Mouse (Mus musculus): ENCODE results near the gene Fitm1. TPM values are rescaled to one million over a fixed set of nuclear protein-coding genes. Genes with fewer than 3 reads are reported as not detected.
A peak's percentile ranks its signal among the peaks of the same experiment; 100 is the strongest.

Gene Fitm1
- polyA plus RNA-seq, 1 experiment from 2014 or later: 1.4 TPM

- H3K4me3 ChIP-seq: no peak overlapping the region
Measured at GRCm38 (mm10) chr14:55555788-55556187, 19.6 kb upstream of the Fitm1 start.

GRCm38 (mm10) chr14:55557003-55557402, 18.4 kb upstream of the Fitm1 start:
- Histone ChIP-seq H3K4me3 (no peak overlapping the region), H3K27ac (no peak overlapping the region), H3K4me1 (peaks cover 14% of the 10 kb centered on the region), H3K9ac (no peak overlapping the region), H3K4me2 (replicated peaks) (no peak overlapping the region), H3K36me3 (no peaks in the 10 kb centered on the region; the same call in 1 of the 2 replicates), H3K27me3 (no peaks in the 10 kb centered on the region), H3K9me3 (replicated peaks) (no peaks in the 10 kb centered on the region)
- ATAC-seq (ENCODE audit: low FRiP score): no peak
- 29% methylated on average over 5 of the region's 5 CpGs for WGBS

More at GRCm38 (mm10) chr14:55555788-55556187, 19.6 kb upstream of the Fitm1 start:
- 92% methylated on average over 3 of the region's 3 CpGs for WGBS
- Histone ChIP-seq H3K9me3 (replicated peaks) (no peaks in the 10 kb centered on the region), H3K27ac (no peak overlapping the region), H3K4me2 (replicated peaks) (no peak overlapping the region), H3K4me1 (peaks cover 3% of the 10 kb centered on the region), H3K36me3 (no peaks in the 10 kb centered on the region), H3K9ac (no peak overlapping the region), H3K27me3 (no peaks in the 10 kb centered on the region)
- ATAC-seq (ENCODE audit: low FRiP score): no peak

GRCm38 (mm10) chr14:55557587-55557986, 17.8 kb upstream of the Fitm1 start:
- H3K4me1 ChIP-seq: peaks cover 20% of the 10 kb centered on the region
- WGBS: 92% methylated on average over 3 of the region's 3 CpGs
- no peak for ATAC-seq (ENCODE audit: low FRiP score)

GRCm38 (mm10) chr14:55558740-55559448, 16.5 kb upstream of the Fitm1 start:
- Histone ChIP-seq H3K4me1 (peaks cover 20% of the 10 kb centered on the region), H3K27ac (no peak overlapping the region; the same call in 1 of the 2 replicates), H3K9ac (peak overlapping the region; percentile 65; the same call in 1 of the 2 replicates), H3K36me3 (peaks cover 10% of the 10 kb centered on the region; the same call in 1 of the 2 replicates), H3K4me2 (replicated peaks) (peak overlapping the region; percentile 89), H3K4me3 (peak overlapping the region; percentile 64), H3K27me3 (no peaks in the 10 kb centered on the region), H3K9me3 (replicated peaks) (no peaks in the 10 kb centered on the region)
- WGBS: 63% methylated on average over 6 of the region's 6 CpGs
- no peak for ATAC-seq (ENCODE audit: low FRiP score)

More at GRCm38 (mm10) chr14:55557587-55557986, 17.8 kb upstream of the Fitm1 start:
- Histone ChIP-seq H3K9me3 (replicated peaks) (no peaks in the 10 kb centered on the region), H3K36me3 (no peaks in the 10 kb centered on the region; the same call in 1 of the 2 replicates), H3K27ac (no peak overlapping the region), H3K9ac (no peak overlapping the region), H3K4me2 (replicated peaks) (no peak overlapping the region), H3K27me3 (no peaks in the 10 kb centered on the region), H3K4me3 (no peak overlapping the region)

GRCm38 (mm10) chr14:55559799-55560201, 15.6 kb upstream of the Fitm1 start, which contains the start of gene Dcaf11:
TSS of gene Dcaf11 (plus strand) at chr14:55560006.
- H3K4me2 ChIP-seq (replicated peaks): peak within 1 kb of the TSS; percentile 89
- WGBS: under 1% methylated on average over 27 of the region's 27 CpGs
- H3K27me3 ChIP-seq: no peaks in the 10 kb centered on the region
- peaks cover 19% of the 10 kb centered on the region for H3K36me3 ChIP-seq
- peak within 1 kb of the TSS; percentile 64 for H3K4me3 ChIP-seq
- ATAC-seq (ENCODE audit: low FRiP score): peak; percentile 81
- H3K9ac ChIP-seq: peak within 1 kb of the TSS; percentile 71
- peak within 1 kb of the TSS; percentile 96 for H3K27ac ChIP-seq
- H3K4me1 ChIP-seq: peaks cover 20% of the 10 kb centered on the region
- no peaks in the 10 kb centered on the region for H3K9me3 ChIP-seq (replicated peaks)

- peak within 1 kb of the TSS; percentile 71 for H3K9ac ChIP-seq
- no peaks in the 10 kb centered on the region for H3K9me3 ChIP-seq (replicated peaks)
- peak within 1 kb of the TSS; percentile 89 for H3K4me2 ChIP-seq (replicated peaks)
- under 1% methylated on average over 51 of the region's 51 CpGs for WGBS
- peak within 1 kb of the TSS; percentile 64 for H3K4me3 ChIP-seq
- H3K4me1 ChIP-seq: peaks cover 20% of the 10 kb centered on the region
- peaks cover 26% of the 10 kb centered on the region for H3K36me3 ChIP-seq
- ATAC-seq (ENCODE audit: low FRiP score): peak; percentile 98
- H3K27ac ChIP-seq: peak within 1 kb of the TSS; percentile 96
- H3K27me3 ChIP-seq: no peaks in the 10 kb centered on the region
Measured at GRCm38 (mm10) chr14:55560202-55561073, 15.0 kb upstream of the Fitm1 start, which contains the start of gene A730061H03Rik. TSS of gene A730061H03Rik (minus strand) at chr14:55560406.

- WGBS: 87% methylated on average over 10 of the region's 10 CpGs
- Histone ChIP-seq H3K4me3 (no peak overlapping the region; the same call in 1 of the 2 replicates), H3K4me2 (replicated peaks) (peak overlapping the region; percentile 89; the same call in 1 of the 2 replicates), H3K9me3 (replicated peaks) (no peaks in the 10 kb centered on the region), H3K27me3 (no peaks in the 10 kb centered on the region), H3K9ac (peak overlapping the region; percentile 71; the same call in 1 of the 2 replicates), H3K36me3 (peaks cover 40% of the 10 kb centered on the region), H3K27ac (no peak overlapping the region), H3K4me1 (peaks cover 20% of the 10 kb centered on the region)
- ATAC-seq (ENCODE audit: low FRiP score): no peak
Measured at GRCm38 (mm10) chr14:55561860-55562259, 13.6 kb upstream of the Fitm1 start.

GRCm38 (mm10) chr14:55563249-55563648, 12.2 kb upstream of the Fitm1 start:
- Histone ChIP-seq H3K4me2 (replicated peaks) (no peak overlapping the region), H3K36me3 (peaks cover 53% of the 10 kb centered on the region), H3K4me3 (no peak overlapping the region), H3K9ac (no peak overlapping the region), H3K27ac (no peak overlapping the region), H3K9me3 (replicated peaks) (no peaks in the 10 kb centered on the region), H3K4me1 (peaks cover 20% of the 10 kb centered on the region), H3K27me3 (no peaks in the 10 kb centered on the region)
- no peak for ATAC-seq (ENCODE audit: low FRiP score)
- 93% methylated on average over 11 of the region's 11 CpGs for WGBS

GRCm38 (mm10) chr14:55565748-55566147, 9.7 kb upstream of the Fitm1 start:
- Histone ChIP-seq H3K9me3 (replicated peaks) (no peaks in the 10 kb centered on the region), H3K4me2 (replicated peaks) (no peak overlapping the region), H3K27me3 (no peaks in the 10 kb centered on the region), H3K4me1 (peaks cover 17% of the 10 kb centered on the region), H3K27ac (no peak overlapping the region), H3K4me3 (no peak overlapping the region), H3K36me3 (peaks cover 75% of the 10 kb centered on the region), H3K9ac (no peak overlapping the region)
- no peak for ATAC-seq (ENCODE audit: low FRiP score)
- WGBS: 88% methylated on average over 3 of the region's 3 CpGs

- Histone ChIP-seq H3K27ac (no peak overlapping the region), H3K9ac (no peak overlapping the region), H3K4me3 (no peak overlapping the region), H3K4me1 (peaks cover under 1% of the 10 kb centered on the region; the same call in 1 of the 2 replicates), H3K36me3 (peaks cover 77% of the 10 kb centered on the region), H3K27me3 (no peaks in the 10 kb centered on the region), H3K9me3 (replicated peaks) (no peaks in the 10 kb centered on the region), H3K4me2 (replicated peaks) (no peak overlapping the region)
- no peak for ATAC-seq (ENCODE audit: low FRiP score)
- WGBS: 91% methylated on average over 3 of the region's 3 CpGs
Measured at GRCm38 (mm10) chr14:55567496-55567895, 7.9 kb upstream of the Fitm1 start.

GRCm38 (mm10) chr14:55570588-55570987, 4.8 kb upstream of the Fitm1 start:
- Histone ChIP-seq H3K36me3 (peaks cover 50% of the 10 kb centered on the region), H3K4me1 (no peaks in the 10 kb centered on the region), H3K27ac (no peak overlapping the region), H3K27me3 (no peaks in the 10 kb centered on the region), H3K9ac (no peak overlapping the region), H3K4me3 (no peak overlapping the region), H3K9me3 (replicated peaks) (no peaks in the 10 kb centered on the region), H3K4me2 (replicated peaks) (no peak overlapping the region)
- 86% methylated on average over 2 of the region's 2 CpGs for WGBS
- no peak for ATAC-seq (ENCODE audit: low FRiP score)

GRCm38 (mm10) chr14:55571760-55572159, 3.7 kb upstream of the Fitm1 start:
- H3K27me3 ChIP-seq: no peaks in the 10 kb centered on the region
- no peak overlapping the region for H3K4me2 ChIP-seq (replicated peaks)
- no peak for ATAC-seq (ENCODE audit: low FRiP score)
- H3K4me1 ChIP-seq: no peaks in the 10 kb centered on the region
- H3K9ac ChIP-seq: no peak overlapping the region
- no peak overlapping the region for H3K27ac ChIP-seq
- H3K4me3 ChIP-seq: no peak overlapping the region
- peaks cover 38% of the 10 kb centered on the region for H3K36me3 ChIP-seq
- no peaks in the 10 kb centered on the region for H3K9me3 ChIP-seq (replicated peaks)

Measured in hindbrain, embryonic 12.5 days (tissue).